Mouse (Mus musculus): Measurements from ENCODE around the gene Ncoa4. TPM values are rescaled to one million over a fixed set of nuclear protein-coding genes. Genes with fewer than 3 reads are reported as not detected.

The Ncoa4 gene
- polyA plus RNA-seq, 1 experiment from 2014 or later = 105 TPM

- no peaks in the 10 kb centered on the region for H3K9me3 ChIP-seq (ENCODE audit: low read depth, low read length)
- H3K4me1 ChIP-seq (ENCODE audit: insufficient read depth) = peaks cover 13% of the 10 kb centered on the region
- H3K27ac ChIP-seq (ENCODE audit: low read depth) = 0 out of 2 replicates have a peak overlapping the region, but pooled peaks have one; percentile 44
- peak overlapping the region; percentile 94 for H3K9ac ChIP-seq
- no peaks in the 10 kb centered on the region for H3K27me3 ChIP-seq (ENCODE audit: insufficient read depth, low read length)
- under 1% methylated on average over 25 of the region's 26 CpGs for WGBS
- ATAC-seq (ENCODE audit: insufficient read depth) (peak; percentile 52; the same call in 1 of the 2 replicates), DNase-seq (peak; percentile 58)
- peaks cover 25% of the 10 kb centered on the region for H3K36me3 ChIP-seq (ENCODE audit: insufficient read depth)
- no peak for TF ChIP-seq CTCF (IDR thresholded peaks at IDR 0.05; ENCODE audit: low read depth)
- peak overlapping the region; percentile 81 for H3K4me2 ChIP-seq
- H3K4me3 ChIP-seq (ENCODE audit: low read depth, low read length) = peak overlapping the region; percentile 98
Measured at GRCm38 (mm10) chr14:32201354-32201753, 41.7 kb downstream of the Ncoa4 start.

GRCm38 (mm10) chr14:32201791-32202451 lies 42.3 kb downstream of the Ncoa4 start, which contains the start of the genes Timm23 and Parg:
TSS of gene Timm23 (minus strand) at chr14:32201898.
TSS of gene Parg (plus strand) at chr14:32201949.
- peak within 1 kb of the TSS; percentile 98 for H3K4me3 ChIP-seq (ENCODE audit: low read depth, low read length)
- under 1% methylated on average over 71 of the region's 77 CpGs for WGBS

GRCm38 (mm10) chr14:32226601-32227000 lies 66.9 kb downstream of the Ncoa4 start:
- Histone ChIP-seq H3K27ac (ENCODE audit: low read depth) (no peak overlapping the region), H3K36me3 (ENCODE audit: insufficient read depth) (peaks cover 10% of the 10 kb centered on the region; the same call in 1 of the 2 replicates), H3K9ac (no peak overlapping the region), H3K27me3 (ENCODE audit: insufficient read depth, low read length) (no peaks in the 10 kb centered on the region), H3K4me1 (ENCODE audit: insufficient read depth) (no peaks in the 10 kb centered on the region), H3K4me3 (ENCODE audit: low read depth, low read length) (no peak overlapping the region), H3K9me3 (ENCODE audit: low read depth, low read length) (no peaks in the 10 kb centered on the region), H3K4me2 (no peak overlapping the region)
- DNase-seq (no peak), ATAC-seq (ENCODE audit: insufficient read depth) (no peak)
- TF ChIP-seq CTCF (IDR thresholded peaks at IDR 0.05; ENCODE audit: low read depth) = no peak

More at GRCm38 (mm10) chr14:32201791-32202451, 42.3 kb downstream of the Ncoa4 start, which contains the start of the genes Timm23 and Parg:
- Histone ChIP-seq H3K36me3 (ENCODE audit: insufficient read depth) (peaks cover 20% of the 10 kb centered on the region), H3K4me1 (ENCODE audit: insufficient read depth) (peaks cover 13% of the 10 kb centered on the region), H3K9me3 (ENCODE audit: low read depth, low read length) (no peaks in the 10 kb centered on the region), H3K4me2 (peak within 1 kb of the TSS; percentile 94), H3K27me3 (ENCODE audit: insufficient read depth, low read length) (no peaks in the 10 kb centered on the region), H3K9ac (peak within 1 kb of the TSS; percentile 94), H3K27ac (ENCODE audit: low read depth) (peak within 1 kb of the TSS; percentile 79)
- ATAC-seq (ENCODE audit: insufficient read depth) (peak; percentile 96), DNase-seq (peak; percentile 94)
- no peak for TF ChIP-seq CTCF (IDR thresholded peaks at IDR 0.05; ENCODE audit: low read depth)

- ATAC-seq (ENCODE audit: insufficient read depth) = no peak
- TF ChIP-seq CTCF (IDR thresholded peaks at IDR 0.05; ENCODE audit: low read depth) = peak; percentile 64
- Histone ChIP-seq H3K9ac (no peak overlapping the region), H3K27me3 (ENCODE audit: insufficient read depth, low read length) (no peaks in the 10 kb centered on the region), H3K27ac (ENCODE audit: low read depth) (no peak overlapping the region), H3K36me3 (ENCODE audit: insufficient read depth) (peaks cover 10% of the 10 kb centered on the region; the same call in 1 of the 2 replicates), H3K4me1 (ENCODE audit: insufficient read depth) (no peaks in the 10 kb centered on the region), H3K4me3 (ENCODE audit: low read depth, low read length) (no peak overlapping the region), H3K4me2 (no peak overlapping the region), H3K9me3 (ENCODE audit: low read depth, low read length) (no peaks in the 10 kb centered on the region)
- WGBS = under 1% methylated on average over 2 of the region's 2 CpGs
- peak; percentile 89 for DNase-seq
Measured at GRCm38 (mm10) chr14:32228996-32229395, 69.3 kb downstream of the Ncoa4 start.

Other genes with a start within 250 kb of the Ncoa4 start
- 0.08 and 0.18 TPM in 2 replicates for gene Galnt15, start 130.9 kb upstream of the Ncoa4 start, polyA plus RNA-seq (2014; fragmentation: Nextera tagmentation; extraction: Ambion mirVana)
- gene Oxnad1, start 74.5 kb upstream of the Ncoa4 start, polyA plus RNA-seq (2014; fragmentation: Nextera tagmentation; extraction: Ambion mirVana) = 15.9 and 24.8 TPM in 2 replicates
- gene Dph3, start 74.1 kb upstream of the Ncoa4 start, polyA plus RNA-seq (2014; fragmentation: Nextera tagmentation; extraction: Ambion mirVana) = 89.8 and 90.8 TPM in 2 replicates
- not detected in 2 replicates for gene Msmb, start 17.8 kb upstream of the Ncoa4 start, polyA plus RNA-seq (2014; fragmentation: Nextera tagmentation; extraction: Ambion mirVana)
- gene Timm23, start 42.0 kb downstream of the Ncoa4 start, polyA plus RNA-seq (2014; fragmentation: Nextera tagmentation; extraction: Ambion mirVana) = 293 and 296 TPM in 2 replicates
- 53.4 and 54.5 TPM in 2 replicates for gene Parg, start 42.1 kb downstream of the Ncoa4 start, polyA plus RNA-seq (2014; fragmentation: Nextera tagmentation; extraction: Ambion mirVana)
- gene Ogdhl, start 162.2 kb downstream of the Ncoa4 start, polyA plus RNA-seq (2014; fragmentation: Nextera tagmentation; extraction: Ambion mirVana) = 10.6 and 11.0 TPM in 2 replicates
- not detected in 2 replicates for gene 1700024G13Rik, start 228.5 kb downstream of the Ncoa4 start, polyA plus RNA-seq (2014; fragmentation: Nextera tagmentation; extraction: Ambion mirVana)

Measured in lung, embryonic 14.5 days (tissue).